Mouse (Mus musculus): ENCODE data around the gene Tmeff2. TPM values are rescaled to one million over a fixed set of nuclear protein-coding genes. Genes with fewer than 3 reads are reported as not detected.

The Tmeff2 gene
- total RNA-seq, 1 experiment: 0.85 TPM

- no peak overlapping the region for H3K4me3 ChIP-seq (ENCODE audit: insufficient read depth in 1 of 2, low read depth in 1 of 2, low read length in 2 of 2, poor library complexity in 1 of 2, severe bottlenecking in 1 of 2)
Measured at GRCm38 (mm10) chr1:51141381-51141780, 240.9 kb downstream of the Tmeff2 start.

GRCm38 (mm10) chr1:51142729-51143128, 242.3 kb downstream of the Tmeff2 start:
- no peaks in the 10 kb centered on the region for H3K36me3 ChIP-seq (ENCODE audit: control insufficient read depth, insufficient read depth, low read length, poor library complexity, severe bottlenecking)
- TF ChIP-seq ZNF384 (IDR thresholded peaks at IDR 0.05; ENCODE audit: low read depth, low read length): no peak
- no peak for TF ChIP-seq CHD2 (IDR thresholded peaks at IDR 0.05; ENCODE audit: low read depth, low read length)
- TF ChIP-seq HCFC1 (IDR thresholded peaks at IDR 0.05; ENCODE audit: borderline replicate concordance, insufficient read depth, low read length): no peak
- no peak for TF ChIP-seq ZC3H11A (IDR thresholded peaks at IDR 0.05; ENCODE audit: borderline replicate concordance, low read depth, low read length)
- TF ChIP-seq MAFK (IDR thresholded peaks at IDR 0.05; ENCODE audit: insufficient read depth, low read depth, low read length): no peak
- no peaks in the 10 kb centered on the region for H3K4me1 ChIP-seq (ENCODE audit: control insufficient read depth in 2 of 2, insufficient read depth in 2 of 2, low read length in 2 of 2, poor library complexity in 1 of 2)
- in situ Hi-C loops (cut with MboI; ENCODE audit: low sequenced_read_pairs in 2 of 2, unreplicated experiment in 2 of 2): no loop called here
- no peak for DNase-seq (ENCODE audit: low read depth, low spot score)
- H3K9ac ChIP-seq (ENCODE audit: insufficient read depth, low read depth, low read length, poor library complexity, severe bottlenecking): no peak overlapping the region
- no peaks in the 10 kb centered on the region for H3K9me3 ChIP-seq (ENCODE audit: control insufficient read depth, insufficient read depth, low read depth, low read length)
- H3K27ac ChIP-seq (ENCODE audit: insufficient read depth, low read depth, low read length, poor library complexity, severe bottlenecking): no peak overlapping the region
- no peak overlapping the region for H3K4me3 ChIP-seq (ENCODE audit: insufficient read depth in 1 of 2, low read depth in 1 of 2, low read length in 2 of 2, poor library complexity in 1 of 2, severe bottlenecking in 1 of 2)

More at GRCm38 (mm10) chr1:51141381-51141780, 240.9 kb downstream of the Tmeff2 start:
- DNase-seq (ENCODE audit: low read depth, low spot score): no peak
- TF ChIP-seq HCFC1 (IDR thresholded peaks at IDR 0.05; ENCODE audit: borderline replicate concordance, insufficient read depth, low read length): no peak
- no peak for TF ChIP-seq ZC3H11A (IDR thresholded peaks at IDR 0.05; ENCODE audit: borderline replicate concordance, low read depth, low read length)
- TF ChIP-seq MAFK (IDR thresholded peaks at IDR 0.05; ENCODE audit: insufficient read depth, low read depth, low read length): no peak
- TF ChIP-seq CHD2 (IDR thresholded peaks at IDR 0.05; ENCODE audit: low read depth, low read length): no peak
- no peak for TF ChIP-seq ZNF384 (IDR thresholded peaks at IDR 0.05; ENCODE audit: low read depth, low read length)
- no peak overlapping the region for H3K9ac ChIP-seq (ENCODE audit: insufficient read depth, low read depth, low read length, poor library complexity, severe bottlenecking)
- H3K27ac ChIP-seq (ENCODE audit: insufficient read depth, low read depth, low read length, poor library complexity, severe bottlenecking): no peak overlapping the region
- H3K36me3 ChIP-seq (ENCODE audit: control insufficient read depth, insufficient read depth, low read length, poor library complexity, severe bottlenecking): no peaks in the 10 kb centered on the region
- H3K4me1 ChIP-seq (ENCODE audit: control insufficient read depth in 2 of 2, insufficient read depth in 2 of 2, low read length in 2 of 2, poor library complexity in 1 of 2): no peaks in the 10 kb centered on the region
- no peaks in the 10 kb centered on the region for H3K9me3 ChIP-seq (ENCODE audit: control insufficient read depth, insufficient read depth, low read depth, low read length)
- in situ Hi-C loops (cut with MboI; ENCODE audit: low sequenced_read_pairs in 2 of 2, unreplicated experiment in 2 of 2): no loop called here

- no peak overlapping the region for H3K27ac ChIP-seq (ENCODE audit: insufficient read depth, low read depth, low read length, poor library complexity, severe bottlenecking)
- H3K9ac ChIP-seq (ENCODE audit: insufficient read depth, low read depth, low read length, poor library complexity, severe bottlenecking): no peak overlapping the region
- no peaks in the 10 kb centered on the region for H3K36me3 ChIP-seq (ENCODE audit: control insufficient read depth, insufficient read depth, low read length, poor library complexity, severe bottlenecking)
- H3K9me3 ChIP-seq (ENCODE audit: control insufficient read depth, insufficient read depth, low read depth, low read length): no peaks in the 10 kb centered on the region
- TF ChIP-seq ZC3H11A (IDR thresholded peaks at IDR 0.05; ENCODE audit: borderline replicate concordance, low read depth, low read length) (no peak), HCFC1 (IDR thresholded peaks at IDR 0.05; ENCODE audit: borderline replicate concordance, insufficient read depth, low read length) (no peak), CHD2 (IDR thresholded peaks at IDR 0.05; ENCODE audit: low read depth, low read length) (no peak), MAFK (IDR thresholded peaks at IDR 0.05; ENCODE audit: insufficient read depth, low read depth, low read length) (no peak), ZNF384 (IDR thresholded peaks at IDR 0.05; ENCODE audit: low read depth, low read length) (no peak)
- no peaks in the 10 kb centered on the region for H3K4me1 ChIP-seq (ENCODE audit: control insufficient read depth in 2 of 2, insufficient read depth in 2 of 2, low read length in 2 of 2, poor library complexity in 1 of 2)
- in situ Hi-C loops (cut with MboI; ENCODE audit: low sequenced_read_pairs in 2 of 2, unreplicated experiment in 2 of 2): no loop called here
- no peak overlapping the region for H3K4me3 ChIP-seq (ENCODE audit: insufficient read depth in 1 of 2, low read depth in 1 of 2, low read length in 2 of 2, poor library complexity in 1 of 2, severe bottlenecking in 1 of 2)
- DNase-seq (ENCODE audit: low read depth, low spot score): no peak
Measured at GRCm38 (mm10) chr1:51145693-51146092, 245.2 kb downstream of the Tmeff2 start.

GRCm38 (mm10) chr1:51148481-51149137, 248.2 kb downstream of the Tmeff2 start:
- DNase-seq (ENCODE audit: low read depth, low spot score): no peak
- Histone ChIP-seq H3K36me3 (ENCODE audit: control insufficient read depth, insufficient read depth, low read length, poor library complexity, severe bottlenecking) (no peaks in the 10 kb centered on the region), H3K4me3 (ENCODE audit: insufficient read depth in 1 of 2, low read depth in 1 of 2, low read length in 2 of 2, poor library complexity in 1 of 2, severe bottlenecking in 1 of 2) (no peak overlapping the region), H3K4me1 (ENCODE audit: control insufficient read depth in 2 of 2, insufficient read depth in 2 of 2, low read length in 2 of 2, poor library complexity in 1 of 2) (0 out of 4 replicates have a peak, but pooled peaks cover 0 to 2% of the 10 kb centered on the region in 2 experiments), H3K9me3 (ENCODE audit: control insufficient read depth, insufficient read depth, low read depth, low read length) (no peaks in the 10 kb centered on the region), H3K27ac (ENCODE audit: insufficient read depth, low read depth, low read length, poor library complexity, severe bottlenecking) (no peak overlapping the region), H3K9ac (ENCODE audit: insufficient read depth, low read depth, low read length, poor library complexity, severe bottlenecking) (no peak overlapping the region)
- TF ChIP-seq MAFK (IDR thresholded peaks at IDR 0.05; ENCODE audit: insufficient read depth, low read depth, low read length) (no peak), HCFC1 (IDR thresholded peaks at IDR 0.05; ENCODE audit: borderline replicate concordance, insufficient read depth, low read length) (no peak), ZC3H11A (IDR thresholded peaks at IDR 0.05; ENCODE audit: borderline replicate concordance, low read depth, low read length) (no peak), CHD2 (IDR thresholded peaks at IDR 0.05; ENCODE audit: low read depth, low read length) (no peak), ZNF384 (IDR thresholded peaks at IDR 0.05; ENCODE audit: low read depth, low read length) (no peak)
- in situ Hi-C loops (cut with MboI; ENCODE audit: low sequenced_read_pairs in 2 of 2, unreplicated experiment in 2 of 2): no loop called here

All from ES-E14 (cell line).